Mouse (Mus musculus) T-cell, adult 2 months (primary cell): ENCODE measurements around the gene Pcdh8.

Experiments used
- DNase-seq: peaks from one replicate; pipeline ENCODE4 v3.0.0; 2022; ENCODE audit warnings: low spot score

Gene Pcdh8

DNA sequence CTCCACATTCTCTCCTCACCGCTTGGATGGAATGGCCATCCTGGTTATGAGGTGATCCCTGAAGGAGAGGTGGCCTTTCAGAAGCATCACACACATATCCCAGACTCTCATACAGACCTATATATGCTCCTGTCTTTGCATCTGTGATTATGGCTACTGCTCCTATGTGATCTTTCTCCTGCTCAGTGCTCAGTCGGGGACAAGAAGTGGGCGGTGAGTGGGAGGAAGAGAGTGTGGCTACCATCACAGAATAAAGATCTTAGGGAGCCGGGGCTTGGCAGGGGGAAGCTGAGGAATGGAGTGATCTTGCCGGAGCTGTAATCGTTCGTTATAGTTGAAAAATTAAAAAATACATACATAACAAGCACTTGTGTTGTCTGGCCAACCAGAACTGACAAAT is 17.4 kb downstream of the Pcdh8 start:
- no peak for DNase-seq

DNA sequence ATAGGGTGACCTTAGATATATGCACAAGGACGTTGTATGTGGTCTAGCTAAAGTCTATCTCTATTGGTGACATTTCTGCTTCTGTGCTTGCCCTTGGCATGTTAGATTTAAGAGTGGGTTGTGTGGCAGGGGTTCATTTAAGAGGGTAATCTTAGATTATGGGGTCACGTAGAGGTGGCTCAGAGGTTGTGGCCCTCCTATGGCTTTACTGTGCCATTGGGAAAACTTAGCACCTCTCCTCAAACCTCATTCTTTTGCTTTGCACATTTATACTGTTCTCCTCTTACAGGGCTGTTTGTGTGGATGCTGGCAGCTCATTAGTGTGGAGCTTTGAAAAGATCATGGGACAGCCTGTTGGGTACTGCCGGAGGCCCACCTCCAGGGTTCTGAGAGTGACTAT is 30.6 kb downstream of the Pcdh8 start:
- DNase-seq = no peak

DNA sequence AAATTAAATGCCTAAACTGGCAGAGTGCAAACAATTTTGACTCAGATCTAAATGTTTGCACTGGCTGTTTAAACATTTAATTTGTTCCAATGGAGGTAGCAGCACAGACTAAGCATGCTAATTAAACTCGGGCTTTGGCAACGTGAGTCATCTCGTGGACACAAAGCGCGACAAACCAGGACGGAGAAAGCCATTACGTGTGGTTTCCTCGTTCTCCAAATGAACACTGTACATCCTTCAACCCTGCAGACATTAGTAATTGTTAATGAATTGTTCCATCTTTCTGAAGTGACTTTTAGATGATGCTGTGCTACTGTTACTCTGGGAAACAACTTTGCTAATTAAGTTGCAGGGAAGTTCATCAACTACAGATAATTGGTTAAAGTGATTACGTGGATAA is 32.7 kb downstream of the Pcdh8 start:
- no peak for DNase-seq

DNA sequence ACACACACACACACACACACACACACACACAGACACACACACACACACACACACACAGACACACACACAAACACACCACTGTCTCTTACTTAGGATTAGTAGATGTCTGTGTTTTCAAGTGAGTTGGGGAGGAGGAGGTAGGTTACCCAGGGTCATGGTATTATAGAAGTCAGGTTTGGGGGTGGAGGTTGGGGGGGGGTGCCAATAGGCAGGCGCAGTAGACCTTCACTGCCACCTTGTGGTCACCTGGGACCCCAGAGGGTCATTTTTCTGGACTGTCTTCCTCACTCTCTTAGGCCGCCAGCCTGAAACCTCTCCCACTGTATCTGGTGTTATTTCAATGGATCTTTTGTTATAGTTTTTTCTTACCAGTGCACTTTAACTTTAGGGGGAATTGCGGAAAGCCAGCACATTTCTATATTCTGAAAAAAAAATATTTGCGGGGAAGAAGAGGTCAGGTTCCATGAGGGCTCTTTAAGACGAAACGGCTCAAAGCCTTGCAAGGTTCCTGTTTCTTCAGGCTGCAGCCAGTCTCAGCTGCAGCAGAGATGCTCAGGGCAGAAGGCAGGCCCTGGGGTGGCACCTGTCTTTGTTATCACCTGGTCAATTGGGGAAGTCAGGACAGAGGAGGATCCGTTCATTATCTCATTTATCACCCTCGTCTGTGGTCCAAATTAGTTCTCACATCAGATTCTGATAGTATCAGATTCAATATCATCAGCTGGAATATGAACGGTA is 33.3 kb downstream of the Pcdh8 start:
- DNase-seq = no peak

DNA sequence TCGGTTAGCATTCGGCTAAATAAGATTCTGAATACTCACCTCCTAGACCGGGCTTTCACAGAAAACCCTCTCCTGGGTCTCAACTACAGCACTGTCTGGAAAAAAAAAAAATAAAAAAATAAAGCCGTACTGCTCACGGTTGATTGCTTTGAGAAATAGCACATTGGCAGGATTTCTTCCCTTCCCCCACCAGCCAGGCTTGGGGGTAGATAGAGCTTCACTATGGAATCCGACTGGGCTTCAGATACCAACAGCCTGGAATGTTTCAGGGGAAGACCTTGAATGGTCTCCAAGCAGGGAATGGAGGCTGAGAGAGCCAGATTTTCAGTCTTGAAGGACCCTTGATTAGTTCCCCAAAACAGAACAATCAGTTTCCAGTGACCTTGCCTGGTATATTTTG is 34.3 kb downstream of the Pcdh8 start:
- DNase-seq = no peak

DNA sequence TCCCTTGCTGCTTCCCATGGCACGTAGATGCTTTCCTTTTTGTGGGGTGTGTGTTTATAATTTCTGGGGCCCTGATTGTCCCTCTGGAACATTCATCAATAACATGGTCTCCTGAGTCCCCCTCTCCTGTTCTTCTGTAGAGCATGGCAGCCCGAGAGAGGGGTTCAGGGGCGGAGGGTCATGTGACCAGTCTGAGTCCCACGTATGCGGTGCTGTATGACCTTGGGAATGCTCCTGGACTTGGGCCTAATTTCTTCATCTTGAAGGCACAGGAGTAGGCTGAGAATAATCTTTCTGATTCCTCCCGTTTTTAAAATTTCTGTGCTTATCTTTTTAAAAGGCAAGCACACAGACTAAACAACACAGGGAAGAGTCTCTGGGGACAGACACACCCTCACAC is 37.6 kb downstream of the Pcdh8 start:
- no peak for DNase-seq

DNA sequence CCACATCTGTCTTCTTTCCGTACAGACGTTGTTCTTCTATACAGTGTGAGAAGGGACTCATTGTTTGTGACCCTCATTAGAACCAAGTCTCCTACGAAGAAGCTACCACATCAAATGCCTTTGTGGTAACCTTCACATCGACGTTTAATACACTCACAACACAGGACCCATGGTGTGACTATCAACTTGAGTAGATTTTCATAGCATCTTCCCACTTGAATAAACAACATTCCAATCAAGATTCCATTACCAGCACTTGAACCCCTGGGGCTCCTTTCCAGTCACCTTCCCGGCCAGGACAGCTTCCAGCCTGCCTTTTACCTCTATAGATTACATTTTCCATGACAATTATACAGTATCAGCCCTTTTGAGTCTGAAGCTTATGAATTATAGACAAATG is 42.3 kb downstream of the Pcdh8 start:
- no peak for DNase-seq

DNA sequence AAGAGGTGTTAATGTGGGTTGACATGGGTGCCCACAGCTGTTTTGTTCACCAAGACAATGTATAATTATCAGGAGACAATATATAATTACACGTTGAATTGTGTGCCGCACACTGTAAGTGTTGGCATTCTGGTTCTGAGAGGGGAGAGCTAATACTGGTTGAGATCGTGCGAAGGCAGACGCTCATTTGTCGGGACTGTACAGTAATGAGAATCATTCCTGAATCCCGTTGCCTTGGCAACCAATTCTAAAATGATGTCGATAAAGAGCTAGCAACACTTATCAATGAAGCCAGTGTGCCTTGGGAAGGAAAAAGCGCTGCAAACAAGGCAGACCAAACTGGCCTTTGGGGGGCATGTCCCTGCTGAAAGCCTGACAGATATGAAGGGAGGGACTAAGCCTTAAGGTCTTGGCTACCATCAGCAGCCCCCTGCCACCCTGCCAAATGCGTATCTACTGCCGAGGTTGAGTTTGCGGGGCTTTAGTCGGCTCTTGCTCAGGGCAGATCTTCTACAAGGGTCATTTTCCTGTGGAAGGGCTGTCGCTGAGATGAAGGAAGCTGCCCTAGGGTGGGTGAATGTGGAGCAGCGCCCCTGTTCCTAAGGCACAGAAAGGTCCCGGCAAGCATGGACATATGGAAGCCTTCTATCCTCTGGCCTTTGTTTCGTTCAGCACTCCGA is 47.0 kb downstream of the Pcdh8 start:
- DNase-seq = no peak

DNA sequence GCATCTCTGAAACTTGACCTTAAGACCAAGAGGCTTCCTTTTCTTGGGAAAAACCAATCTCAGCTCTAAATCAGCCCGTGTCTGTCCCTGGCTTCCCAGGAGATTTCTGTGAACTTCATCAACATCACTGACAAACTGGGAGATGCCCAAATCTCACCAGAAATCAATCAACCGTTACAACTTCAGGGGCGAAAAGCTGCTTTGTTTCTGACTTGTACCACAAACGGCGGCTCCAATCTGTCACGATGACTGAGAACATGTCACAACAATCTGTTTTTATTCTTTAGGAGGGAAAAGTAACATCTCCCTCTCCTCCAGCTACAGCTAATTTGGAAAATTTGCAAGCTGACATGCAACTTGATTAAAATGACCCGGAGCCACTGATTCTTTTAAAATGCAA is 48.9 kb downstream of the Pcdh8 start:
- DNase-seq = no peak
